Mouse (Mus musculus) liver, adult 2 months (tissue): ENCODE data around the gene Pltp.
A peak's percentile ranks its signal among the peaks of the same experiment; 100 is the strongest.

Experiments
- CTCF ChIP-seq: fragments of 200-500 bp; IDR thresholded peaks from 2 replicates; pipeline ENCODE4 v1.5.1; 2011; ENCODE audit warnings: low read depth, low read length, control low read depth
- POLR2A ChIP-seq: fragments of 200-500 bp; IDR thresholded peaks from 2 replicates; pipeline ENCODE4 v1.6.1; 2011; ENCODE audit warnings: low read length, control low read depth; ENCODE audit not compliant: insufficient read depth; ENCODE audit errors: extremely low read depth

DNA sequence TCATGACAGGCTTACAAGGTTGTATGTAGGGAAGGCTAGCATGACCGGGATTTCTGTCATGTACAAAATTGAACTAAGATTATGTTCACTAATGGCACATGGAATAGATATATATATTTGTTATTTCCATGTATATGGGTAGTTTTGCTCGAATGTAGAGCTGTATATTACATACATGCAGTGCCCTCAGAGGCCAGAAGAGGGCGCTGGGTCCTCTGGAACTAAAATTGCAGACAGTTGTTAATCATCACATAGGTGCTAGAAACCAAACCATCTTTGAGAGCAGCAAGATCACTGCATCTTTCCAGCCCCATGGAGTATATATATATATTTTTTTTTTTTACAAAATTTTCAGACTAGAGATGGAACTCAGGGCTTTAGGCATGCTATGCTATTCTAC is 11.7 kb downstream of the Pltp start:
- peak; percentile 44; the same call in 1 of the 2 replicates for TF ChIP-seq CTCF
- no peak for TF ChIP-seq POLR2A
